Mouse (Mus musculus) layer of hippocampus, adult 18-20 months (tissue): ENCODE measurements around the gene Syn3. TPM values are rescaled to one million over a fixed set of nuclear protein-coding genes. Genes with fewer than 3 reads are reported as not detected.

Experiments used
- DNase-seq, 2 experiments: peaks; one replicate each; pipeline ENCODE4 v3.0.0; 2022; ENCODE audit warnings: low spot score in 2 of 2
- total RNA-seq, 2 experiments: library from RNA; stranded (reverse); gene quantifications; 2 replicates each; pipeline ENCODE4 v1.2.3; 2021

Gene Syn3
- total RNA-seq, 2 experiments from 2014 or later = 16.3 to 16.7 TPM

GRCm38 (mm10) chr10:86340991-86341527 is 157.6 kb downstream of the Syn3 start:
- DNase-seq = no peak

- DNase-seq = no peak
Measured at GRCm38 (mm10) chr10:86340421-86340820, 158.3 kb downstream of the Syn3 start.

GRCm38 (mm10) chr10:86339649-86340379 is 158.9 kb downstream of the Syn3 start:
- peak; percentile 68 to 89 for DNase-seq

GRCm38 (mm10) chr10:86339121-86339520 is 159.6 kb downstream of the Syn3 start:
- DNase-seq = no peak

GRCm38 (mm10) chr10:86338121-86338715 is 160.5 kb downstream of the Syn3 start:
- no peak for DNase-seq

- no peak for DNase-seq
Measured at GRCm38 (mm10) chr10:86337239-86337638, 161.5 kb downstream of the Syn3 start.

GRCm38 (mm10) chr10:86336506-86336905 is 162.2 kb downstream of the Syn3 start:
- no peak for DNase-seq

GRCm38 (mm10) chr10:86334581-86334980 is 164.1 kb downstream of the Syn3 start:
- DNase-seq = no peak

- no peak for DNase-seq
Measured at GRCm38 (mm10) chr10:86332942-86333341, 165.8 kb downstream of the Syn3 start.

GRCm38 (mm10) chr10:86331681-86332281 is 166.9 kb downstream of the Syn3 start:
- DNase-seq = no peak

- DNase-seq = no peak
Measured at GRCm38 (mm10) chr10:86330993-86331680, 167.6 kb downstream of the Syn3 start.

- no peak for DNase-seq
Measured at GRCm38 (mm10) chr10:86329241-86329882, 169.3 kb downstream of the Syn3 start.

- DNase-seq = no peak
Measured at GRCm38 (mm10) chr10:86328691-86329090, 170.0 kb downstream of the Syn3 start.

- no peak for DNase-seq
Measured at GRCm38 (mm10) chr10:86328143-86328542, 170.6 kb downstream of the Syn3 start.

GRCm38 (mm10) chr10:86325272-86325671 is 173.4 kb downstream of the Syn3 start:
- no peak for DNase-seq

GRCm38 (mm10) chr10:86323275-86323994 is 175.3 kb downstream of the Syn3 start:
- peak in 1 of 2 experiments; percentile 34 for DNase-seq

GRCm38 (mm10) chr10:86322006-86322405 is 176.7 kb downstream of the Syn3 start:
- DNase-seq = no peak

- DNase-seq = peak in 1 of 2 experiments; percentile 37
Measured at GRCm38 (mm10) chr10:86321194-86321593, 177.5 kb downstream of the Syn3 start.

- DNase-seq = no peak
Measured at GRCm38 (mm10) chr10:86320204-86320603, 178.5 kb downstream of the Syn3 start.

GRCm38 (mm10) chr10:86319526-86319925 is 179.2 kb downstream of the Syn3 start:
- DNase-seq = no peak
